Mouse (Mus musculus): ENCODE measurements around the gene Stoml1. TPM values are rescaled to one million over a fixed set of nuclear protein-coding genes. Genes with fewer than 3 reads are reported as not detected.

Gene Stoml1
- polyA plus RNA-seq, 1 experiment from 2014 or later = 30.3 TPM

DNA sequence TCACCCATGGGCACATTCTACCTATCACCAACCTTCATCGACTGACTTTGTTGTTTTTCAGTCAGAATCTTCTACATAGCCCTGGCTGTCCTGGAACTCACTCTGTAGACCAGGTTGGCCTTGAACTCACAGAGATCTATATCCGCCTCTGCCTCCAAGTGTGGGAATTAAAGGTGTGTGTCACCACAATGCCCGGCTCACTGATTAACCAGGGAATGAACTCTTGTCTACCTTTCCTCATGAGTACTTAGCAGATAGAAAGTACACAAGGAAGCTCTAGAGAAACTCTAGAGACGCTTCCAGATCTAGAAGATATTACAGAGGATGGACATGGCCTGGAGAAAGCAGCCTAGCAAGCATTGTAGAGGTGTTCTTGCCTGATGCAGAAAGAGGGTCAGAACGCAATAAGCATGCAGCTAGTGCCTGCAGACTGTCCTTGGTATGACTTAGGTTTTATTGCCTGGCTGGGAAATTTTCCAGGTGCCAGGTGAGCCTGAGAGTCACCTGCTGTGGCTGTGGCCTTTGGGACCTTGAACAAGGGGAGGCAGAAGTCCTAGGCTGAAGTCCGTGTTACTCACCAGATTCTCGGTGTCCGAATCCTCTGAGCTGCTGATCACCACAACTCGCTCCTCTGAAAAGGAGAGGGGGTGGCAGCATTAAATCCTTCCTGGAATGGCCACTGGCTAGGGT lies 24.0 kb upstream of the Stoml1 start:
- Histone ChIP-seq H3K4me3 (ENCODE audit: low read depth, low read length) (no peak overlapping the region), H3K9ac (replicated peaks; ENCODE audit: low read depth, low read length) (no peak overlapping the region), H3K27me3 (ENCODE audit: control insufficient read depth, insufficient read depth, low read length) (no peaks in the 10 kb centered on the region), H3K9me3 (ENCODE audit: control insufficient read depth, low read depth, low read length) (no peaks in the 10 kb centered on the region), H3K4me1 (ENCODE audit: control insufficient read depth, insufficient read depth, low read length) (no peaks in the 10 kb centered on the region), H3K4me2 (replicated peaks; ENCODE audit: low read depth, low read length) (no peak overlapping the region), H3K36me3 (ENCODE audit: control insufficient read depth, insufficient read depth, low read length) (peaks cover 39% of the 10 kb centered on the region), H3K27ac (ENCODE audit: low read length) (no peak overlapping the region)
- ATAC-seq (ENCODE audit: insufficient number of reproducible peaks, insufficient read depth, low FRiP score, low read depth) = no peak
- WGBS = 89% methylated on average over 9 of the region's 9 CpGs

DNA sequence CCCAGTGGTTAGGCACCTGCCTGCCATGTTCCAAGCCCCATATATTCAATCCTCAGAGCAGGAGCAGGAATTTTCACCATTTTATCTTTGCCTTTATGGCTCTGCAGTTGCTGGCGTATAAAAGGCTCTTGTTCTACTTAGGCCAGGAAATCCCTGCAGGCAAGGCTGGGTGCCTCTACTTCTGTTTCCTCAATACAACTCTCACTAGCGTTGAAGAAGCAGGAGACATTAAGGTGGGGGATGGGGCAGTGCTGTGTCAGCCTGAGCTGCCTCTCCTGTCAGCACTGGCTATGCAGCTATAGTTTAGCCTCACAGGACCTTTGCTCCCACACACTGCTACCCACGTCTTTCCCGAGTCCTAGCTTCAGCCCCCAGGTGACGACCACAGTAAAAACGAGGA lies 21.2 kb upstream of the Stoml1 start:
- no peak overlapping the region for H3K4me2 ChIP-seq (replicated peaks; ENCODE audit: low read depth, low read length)
- no peaks in the 10 kb centered on the region for H3K27me3 ChIP-seq (ENCODE audit: control insufficient read depth, insufficient read depth, low read length)
- peak overlapping the region; percentile 27; the same call in 1 of the 2 replicates for H3K27ac ChIP-seq (ENCODE audit: low read length)
- peaks cover 47% of the 10 kb centered on the region for H3K36me3 ChIP-seq (ENCODE audit: control insufficient read depth, insufficient read depth, low read length)
- WGBS = 71% methylated on average over 6 of the region's 6 CpGs
- ATAC-seq (ENCODE audit: insufficient number of reproducible peaks, insufficient read depth, low FRiP score, low read depth) = no peak
- no peak overlapping the region for H3K9ac ChIP-seq (replicated peaks; ENCODE audit: low read depth, low read length)
- no peak overlapping the region for H3K4me3 ChIP-seq (ENCODE audit: low read depth, low read length)
- no peaks in the 10 kb centered on the region for H3K9me3 ChIP-seq (ENCODE audit: control insufficient read depth, low read depth, low read length)
- H3K4me1 ChIP-seq (ENCODE audit: control insufficient read depth, insufficient read depth, low read length) = no peaks in the 10 kb centered on the region

- no peak overlapping the region for H3K9ac ChIP-seq (replicated peaks; ENCODE audit: low read depth, low read length)
- no peak overlapping the region for H3K4me2 ChIP-seq (replicated peaks; ENCODE audit: low read depth, low read length)
- no peak for ATAC-seq (ENCODE audit: insufficient number of reproducible peaks, insufficient read depth, low FRiP score, low read depth)
- H3K36me3 ChIP-seq (ENCODE audit: control insufficient read depth, insufficient read depth, low read length) = peaks cover 47% of the 10 kb centered on the region
- no peaks in the 10 kb centered on the region for H3K4me1 ChIP-seq (ENCODE audit: control insufficient read depth, insufficient read depth, low read length)
- peak overlapping the region; percentile 27; the same call in 1 of the 2 replicates for H3K27ac ChIP-seq (ENCODE audit: low read length)
- no peak overlapping the region for H3K4me3 ChIP-seq (ENCODE audit: low read depth, low read length)
- H3K27me3 ChIP-seq (ENCODE audit: control insufficient read depth, insufficient read depth, low read length) = no peaks in the 10 kb centered on the region
- no peaks in the 10 kb centered on the region for H3K9me3 ChIP-seq (ENCODE audit: control insufficient read depth, low read depth, low read length)
- 62% methylated on average over 5 of the region's 5 CpGs for WGBS
These were observed 20.6 kb upstream of the Stoml1 start for GRCm38 (mm10) chr9:58232374-58232773.

GRCm38 (mm10) chr9:58234502-58235015 lies 18.4 kb upstream of the Stoml1 start:
- no peak overlapping the region for H3K9ac ChIP-seq (replicated peaks; ENCODE audit: low read depth, low read length)
- H3K4me3 ChIP-seq (ENCODE audit: low read depth, low read length) = no peak overlapping the region
- 96% methylated on average over 28 of the region's 28 CpGs for WGBS
- H3K36me3 ChIP-seq (ENCODE audit: control insufficient read depth, insufficient read depth, low read length) = peaks cover 37% of the 10 kb centered on the region
- no peak overlapping the region for H3K27ac ChIP-seq (ENCODE audit: low read length)
- H3K4me2 ChIP-seq (replicated peaks; ENCODE audit: low read depth, low read length) = no peak overlapping the region
- H3K4me1 ChIP-seq (ENCODE audit: control insufficient read depth, insufficient read depth, low read length) = no peaks in the 10 kb centered on the region
- no peaks in the 10 kb centered on the region for H3K27me3 ChIP-seq (ENCODE audit: control insufficient read depth, insufficient read depth, low read length)
- no peaks in the 10 kb centered on the region for H3K9me3 ChIP-seq (ENCODE audit: control insufficient read depth, low read depth, low read length)
- no peak for ATAC-seq (ENCODE audit: insufficient number of reproducible peaks, insufficient read depth, low FRiP score, low read depth)

DNA sequence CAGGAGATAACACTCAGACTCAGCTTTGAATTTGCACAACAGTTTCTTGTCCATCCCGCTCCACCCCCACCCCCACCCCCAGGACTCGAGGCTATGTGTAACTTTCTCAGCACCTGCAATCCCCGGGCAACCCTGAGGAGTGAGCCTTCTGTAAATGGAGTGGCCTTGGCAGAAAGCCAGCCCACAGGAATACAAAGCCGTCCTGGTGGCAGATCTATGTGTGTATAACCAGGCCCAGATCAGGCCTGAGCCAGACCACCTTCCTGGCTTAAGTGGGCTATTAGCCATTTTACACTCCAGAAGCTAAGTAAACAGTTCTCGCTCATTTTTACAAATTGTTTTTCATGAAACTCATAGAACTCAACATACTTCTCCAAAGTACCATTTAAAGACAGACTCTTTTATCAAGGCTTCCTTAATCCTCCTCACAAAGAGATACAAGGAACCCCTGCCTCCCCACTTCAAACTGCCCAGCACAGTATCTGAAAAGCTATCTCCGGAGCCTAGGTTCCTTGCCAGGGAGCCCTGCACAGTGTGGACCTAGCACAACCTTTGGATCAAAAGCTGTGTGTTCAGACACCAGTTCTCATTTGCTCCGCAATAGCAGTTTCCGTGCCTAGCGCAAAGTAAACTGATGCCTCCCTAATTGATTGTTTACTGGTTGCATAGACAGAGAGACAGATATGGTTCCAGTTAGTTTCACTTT lies 11.0 kb upstream of the Stoml1 start:
- no peak overlapping the region for H3K4me2 ChIP-seq (replicated peaks; ENCODE audit: low read depth, low read length)
- no peaks in the 10 kb centered on the region; the same call in 1 of the 2 replicates for H3K36me3 ChIP-seq (ENCODE audit: control insufficient read depth, insufficient read depth, low read length)
- no peak overlapping the region for H3K9ac ChIP-seq (replicated peaks; ENCODE audit: low read depth, low read length)
- H3K4me1 ChIP-seq (ENCODE audit: control insufficient read depth, insufficient read depth, low read length) = peaks cover 18% of the 10 kb centered on the region
- peak; percentile 86 for ATAC-seq (ENCODE audit: insufficient number of reproducible peaks, insufficient read depth, low FRiP score, low read depth)
- H3K27ac ChIP-seq (ENCODE audit: low read length) = peak overlapping the region; percentile 66; the same call in 1 of the 2 replicates
- no peaks in the 10 kb centered on the region for H3K27me3 ChIP-seq (ENCODE audit: control insufficient read depth, insufficient read depth, low read length)
- 34% methylated on average over 9 of the region's 9 CpGs for WGBS
- H3K9me3 ChIP-seq (ENCODE audit: control insufficient read depth, low read depth, low read length) = no peaks in the 10 kb centered on the region
- no peak overlapping the region for H3K4me3 ChIP-seq (ENCODE audit: low read depth, low read length)

- ATAC-seq (ENCODE audit: insufficient number of reproducible peaks, insufficient read depth, low FRiP score, low read depth) = no peak
- peaks cover 24% of the 10 kb centered on the region for H3K4me1 ChIP-seq (ENCODE audit: control insufficient read depth, insufficient read depth, low read length)
- H3K9ac ChIP-seq (replicated peaks; ENCODE audit: low read depth, low read length) = no peak overlapping the region
- no peaks in the 10 kb centered on the region for H3K9me3 ChIP-seq (ENCODE audit: control insufficient read depth, low read depth, low read length)
- H3K36me3 ChIP-seq (ENCODE audit: control insufficient read depth, insufficient read depth, low read length) = no peaks in the 10 kb centered on the region; the same call in 1 of the 2 replicates
- no peak overlapping the region for H3K4me2 ChIP-seq (replicated peaks; ENCODE audit: low read depth, low read length)
- no peak overlapping the region for H3K4me3 ChIP-seq (ENCODE audit: low read depth, low read length)
- 82% methylated on average over 5 of the region's 5 CpGs for WGBS
- no peaks in the 10 kb centered on the region for H3K27me3 ChIP-seq (ENCODE audit: control insufficient read depth, insufficient read depth, low read length)
- H3K27ac ChIP-seq (ENCODE audit: low read length) = peak overlapping the region; percentile 66; the same call in 1 of the 2 replicates
These were observed 10.3 kb upstream of the Stoml1 start for GRCm38 (mm10) chr9:58242696-58243095.

GRCm38 (mm10) chr9:58243696-58244095 lies 9.3 kb upstream of the Stoml1 start:
- no peak overlapping the region for H3K4me3 ChIP-seq (ENCODE audit: low read depth, low read length)
- H3K27ac ChIP-seq (ENCODE audit: low read length) = no peak overlapping the region
- no peaks in the 10 kb centered on the region for H3K27me3 ChIP-seq (ENCODE audit: control insufficient read depth, insufficient read depth, low read length)
- H3K4me1 ChIP-seq (ENCODE audit: control insufficient read depth, insufficient read depth, low read length) = peaks cover 28% of the 10 kb centered on the region
- H3K36me3 ChIP-seq (ENCODE audit: control insufficient read depth, insufficient read depth, low read length) = no peaks in the 10 kb centered on the region; the same call in 1 of the 2 replicates
- no peaks in the 10 kb centered on the region for H3K9me3 ChIP-seq (ENCODE audit: control insufficient read depth, low read depth, low read length)
- no peak for ATAC-seq (ENCODE audit: insufficient number of reproducible peaks, insufficient read depth, low FRiP score, low read depth)
- 86% methylated on average over 6 of the region's 6 CpGs for WGBS
- H3K9ac ChIP-seq (replicated peaks; ENCODE audit: low read depth, low read length) = no peak overlapping the region
- H3K4me2 ChIP-seq (replicated peaks; ENCODE audit: low read depth, low read length) = no peak overlapping the region

DNA sequence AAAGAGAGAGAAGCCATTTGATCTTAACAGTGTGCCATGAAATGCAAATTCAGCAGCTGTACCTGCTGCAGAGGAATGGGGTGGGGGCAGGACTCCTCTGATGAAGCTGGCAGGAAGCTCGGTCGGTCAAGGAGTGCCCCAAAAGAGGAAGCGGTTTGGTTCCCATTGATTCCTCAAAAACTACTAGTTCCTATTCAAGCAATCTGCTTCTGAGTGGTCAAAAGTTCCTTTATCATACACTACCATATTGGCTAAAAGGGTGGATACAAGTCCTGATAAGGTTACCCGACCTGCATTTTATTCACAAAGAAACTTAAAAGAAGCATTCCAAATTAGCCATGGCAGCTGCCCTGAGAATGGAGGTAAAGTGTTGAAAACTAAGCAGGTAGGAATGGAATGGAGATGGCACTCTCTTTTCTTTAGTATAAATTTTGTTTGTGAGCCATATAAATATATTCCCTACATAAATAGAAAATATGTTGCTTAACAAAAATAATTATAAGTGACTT lies 6.8 kb upstream of the Stoml1 start:
- WGBS = 72% methylated on average over 4 of the region's 4 CpGs
- H3K9ac ChIP-seq (replicated peaks; ENCODE audit: low read depth, low read length) = no peak overlapping the region
- peaks cover 30% of the 10 kb centered on the region for H3K4me1 ChIP-seq (ENCODE audit: control insufficient read depth, insufficient read depth, low read length)
- H3K36me3 ChIP-seq (ENCODE audit: control insufficient read depth, insufficient read depth, low read length) = no peaks in the 10 kb centered on the region; the same call in 1 of the 2 replicates
- no peaks in the 10 kb centered on the region for H3K9me3 ChIP-seq (ENCODE audit: control insufficient read depth, low read depth, low read length)
- ATAC-seq (ENCODE audit: insufficient number of reproducible peaks, insufficient read depth, low FRiP score, low read depth) = no peak
- no peak overlapping the region for H3K4me3 ChIP-seq (ENCODE audit: low read depth, low read length)
- H3K27ac ChIP-seq (ENCODE audit: low read length) = no peak overlapping the region
- H3K27me3 ChIP-seq (ENCODE audit: control insufficient read depth, insufficient read depth, low read length) = no peaks in the 10 kb centered on the region
- H3K4me2 ChIP-seq (replicated peaks; ENCODE audit: low read depth, low read length) = no peak overlapping the region

All from stomach, embryonic 14.5 days (tissue).